Mouse (Mus musculus): ENCODE results near the gene Hykk.
"Not testable (repeated sequence)": the region's sequence is repeated elsewhere in the genome, so short reads cannot be mapped to it uniquely, and the experiment has no call there.

The Hykk gene

GRCm38 (mm10) chr9:54917010-54917677 is at the start of gene Hykk:
Gene Hykk (plus strand): TSS chr9:54917283.
- peak; percentile 82 for DNase-seq (ENCODE audit: extremely low spot score, low spot score)

GRCm38 (mm10) chr9:54878759-54879158 is 38.3 kb upstream of the Hykk start:
- DNase-seq (ENCODE audit: extremely low spot score, low spot score) = no peak

- DNase-seq (ENCODE audit: extremely low spot score, low spot score) = no peak
These were observed 25.0 kb upstream of the Hykk start for GRCm38 (mm10) chr9:54892111-54892510.

- DNase-seq (ENCODE audit: extremely low spot score, low spot score) = no peak
These were observed 20.0 kb upstream of the Hykk start for GRCm38 (mm10) chr9:54897097-54897496.

- DNase-seq (ENCODE audit: extremely low spot score, low spot score) = no peak
These were observed 7.6 kb upstream of the Hykk start for GRCm38 (mm10) chr9:54909446-54909845.

- DNase-seq (ENCODE audit: extremely low spot score, low spot score) = no peak
These were observed 1.5 kb upstream of the Hykk start for GRCm38 (mm10) chr9:54915576-54915975.

- DNase-seq (ENCODE audit: extremely low spot score, low spot score) = no peak
These were observed 682 bp upstream of the Hykk start for GRCm38 (mm10) chr9:54916401-54916800.

GRCm38 (mm10) chr9:54918191-54918590 is 1.1 kb downstream of the Hykk start:
- DNase-seq (ENCODE audit: extremely low spot score, low spot score) = no peak

GRCm38 (mm10) chr9:54918781-54919180 is 1.7 kb downstream of the Hykk start:
- DNase-seq (ENCODE audit: extremely low spot score, low spot score) = no peak

GRCm38 (mm10) chr9:54919946-54920345 is 2.9 kb downstream of the Hykk start:
- DNase-seq (ENCODE audit: extremely low spot score, low spot score) = no peak

- DNase-seq (ENCODE audit: extremely low spot score, low spot score) = no peak
These were observed 13.7 kb downstream of the Hykk start for GRCm38 (mm10) chr9:54930741-54931140.

GRCm38 (mm10) chr9:54931765-54932164 is 14.7 kb downstream of the Hykk start:
- DNase-seq (ENCODE audit: extremely low spot score, low spot score) = no peak

GRCm38 (mm10) chr9:54932379-54932778 is 15.3 kb downstream of the Hykk start:
- no peak for DNase-seq (ENCODE audit: extremely low spot score, low spot score)

GRCm38 (mm10) chr9:54942071-54942470 is 25.0 kb downstream of the Hykk start:
- DNase-seq (ENCODE audit: extremely low spot score, low spot score) = no peak

- no peak for DNase-seq (ENCODE audit: extremely low spot score, low spot score)
These were observed 27.4 kb downstream of the Hykk start for GRCm38 (mm10) chr9:54944467-54944866.

GRCm38 (mm10) chr9:54946256-54946655 is 29.2 kb downstream of the Hykk start:
- no peak for DNase-seq (ENCODE audit: extremely low spot score, low spot score)

- no peak for DNase-seq (ENCODE audit: extremely low spot score, low spot score)
These were observed 32.4 kb downstream of the Hykk start for GRCm38 (mm10) chr9:54949465-54949864.

- not testable (repeated sequence) for DNase-seq (ENCODE audit: extremely low spot score, low spot score)
These were observed 33.1 kb downstream of the Hykk start for GRCm38 (mm10) chr9:54950162-54950561.

GRCm38 (mm10) chr9:54950575-54951321 is 33.7 kb downstream of the Hykk start, which contains the start of the genes Psma4 and AY074887:
Gene Psma4 (plus strand): TSS chr9:54950790.
Gene AY074887 (minus strand): TSS chr9:54950998.
- DNase-seq (ENCODE audit: extremely low spot score, low spot score) = peak; percentile 98

GRCm38 (mm10) chr9:54961059-54961458 is 44.0 kb downstream of the Hykk start:
- DNase-seq (ENCODE audit: extremely low spot score, low spot score) = no peak

GRCm38 (mm10) chr9:54963669-54964068 is 46.6 kb downstream of the Hykk start:
- DNase-seq (ENCODE audit: extremely low spot score, low spot score) = no peak

- DNase-seq (ENCODE audit: extremely low spot score, low spot score) = no peak
These were observed 53.0 kb downstream of the Hykk start for GRCm38 (mm10) chr9:54969972-54970637.

All from neural tube, embryonic 10.5 days (tissue).